In the genomic region with DNA sequence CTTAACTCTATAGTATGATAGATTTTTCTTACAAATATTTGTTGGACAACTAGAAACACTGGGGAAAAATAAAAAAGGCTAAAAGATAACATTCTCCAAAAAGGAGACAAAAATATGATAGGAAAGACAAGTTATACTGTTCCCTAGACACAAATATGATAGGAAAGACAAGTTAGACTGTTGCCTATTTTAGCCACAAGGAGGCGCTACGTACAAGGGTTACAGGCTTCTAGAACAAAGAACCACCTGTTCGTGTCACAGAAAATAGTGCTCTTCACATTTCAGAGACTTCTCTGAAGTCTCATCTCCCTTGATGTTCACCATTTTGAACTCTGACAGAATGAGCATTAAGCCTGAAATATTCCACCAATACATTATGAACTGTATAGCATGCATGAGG, we compare ENCODE assay signal across 9 mouse cellular contexts. TPM values are rescaled to one million over a fixed set of nuclear protein-coding genes. Genes with fewer than 3 reads are reported as not detected.
DNase-seq lines count a peak whose midpoint lies in the region; ATAC-seq and TF ChIP-seq lines count a peak whose summit lies in the region.
"Had no signal": no experiment of that assay in that cellular context is flagged by ENCODE, and none has a peak within 500 bp of the region (broad histone marks: within the 10 kb centered on the region; RNA-seq: fewer than 3 reads in every experiment).

No protein-coding gene starts in this region.

- H3K27ac ChIP-seq in liver, postnatal 0 days (ENCODE audit: low read depth) = no peak overlapping the region
- H3K27ac ChIP-seq: hindbrain, embryonic 15.5 days had no signal

- peak; percentile 47 for DNase-seq in left cerebral cortex, adult 11 months (ENCODE audit: low spot score)
- DNase-seq in left cerebral cortex, adult 8-10 months (ENCODE audit: low spot score in 2 of 2) = no peak
- peak; percentile 83 for DNase-seq in NIH3T3 (ENCODE audit: low read depth)
- peak; percentile 53 for DNase-seq in c-Kit-positive CD71-positive TER-119-negative erythroid progenitor cells, embryonic 14.5 days (ENCODE audit: low read depth)
- DNase-seq in liver, postnatal 0 days = peak; percentile 61
- DNase-seq in spleen, adult 12 weeks (ENCODE audit: low spot score) = peak; percentile 5
- no peak for DNase-seq in urinary bladder, adult 18-20 months (ENCODE audit: low spot score in 2 of 2)

- peak; percentile 53 to 60; a peak in 2 of 4 replicates for ATAC-seq in hematopoietic stem cell, adult 5-6 weeks (replicated peaks in 1 of 2; ENCODE audit: insufficient read depth in 1 of 2, low FRiP score in 2 of 2, low TSS enrichment in 1 of 2, low read depth in 1 of 2, poor library complexity in 2 of 2, severe bottlenecking in 2 of 2)
- no peak for ATAC-seq in liver, postnatal 0 days

- H3K9ac ChIP-seq in liver, postnatal 0 days (replicated peaks) = no peak overlapping the region
- H3K9ac ChIP-seq: hindbrain, embryonic 15.5 days had no signal

- no peak for TF ChIP-seq EP300 in liver, postnatal 0 days (IDR thresholded peaks at IDR 0.05; ENCODE audit: low read depth)

- WGBS in liver, postnatal 0 days (ENCODE audit: insufficient replicate concordance) = 1% methylated on average over 3 of the region's 3 CpGs

- no peaks in the 10 kb centered on the region for H3K27me3 ChIP-seq in liver, postnatal 0 days (ENCODE audit: insufficient read depth, low read length)
- H3K27me3 ChIP-seq: hindbrain, embryonic 15.5 days had no signal

- peak; percentile 86 for TF ChIP-seq CTCF in liver, postnatal 0 days (IDR thresholded peaks at IDR 0.05; ENCODE audit: low read depth)

- no peak overlapping the region for H3K4me2 ChIP-seq in liver, postnatal 0 days (ENCODE audit: low read depth, low read length)
- H3K4me2 ChIP-seq: hindbrain, embryonic 15.5 days had no signal

- H3K4me3 ChIP-seq in liver, postnatal 0 days (ENCODE audit: low read depth, low read length) = no peak overlapping the region
- H3K4me3 ChIP-seq: hindbrain, embryonic 15.5 days had no signal

- no peaks in the 10 kb centered on the region for H3K9me3 ChIP-seq in liver, postnatal 0 days (ENCODE audit: low read length)
- H3K9me3 ChIP-seq: hindbrain, embryonic 15.5 days had no signal

- no peaks in the 10 kb centered on the region for H3K36me3 ChIP-seq in liver, postnatal 0 days (replicated peaks; ENCODE audit: insufficient read depth, low read length)
- H3K36me3 ChIP-seq: hindbrain, embryonic 15.5 days had no signal

- H3K4me1 ChIP-seq in liver, postnatal 0 days (ENCODE audit: insufficient read depth) = no peaks in the 10 kb centered on the region

RNA-seq across cellular contexts. Expression of gene Htr1d, which starts 53.6 kb away (rescaled TPM):
- total RNA-seq in left cerebral cortex, adult 8-10 months (2022) = 10 to 100 TPM in 1 of 4 experiments, 1 to 10 TPM in 3; 6.4 to 10.4 (median 8.2) TPM
- total RNA-seq in hematopoietic stem cell, adult 5-6 weeks (2017) = not detected in 2 replicates
- polyA plus RNA-seq in liver, postnatal 0 days (2015; fragmentation: Nextera tagmentation; extraction: Ambion mirVana) = not detected in 2 replicates

RNA-seq across cellular contexts. Expression of gene Hnrnpr, which starts 59.0 kb away (rescaled TPM):
- total RNA-seq in left cerebral cortex, adult 8-10 months (2022) = 10 to 100 TPM; 78.9 to 93.4 (median 89.9) TPM
- 217 and 281 TPM in 2 replicates for total RNA-seq in hematopoietic stem cell, adult 5-6 weeks (2017)
- polyA plus RNA-seq in liver, postnatal 0 days (2015; fragmentation: Nextera tagmentation; extraction: Ambion mirVana) = 36.6 and 39.1 TPM in 2 replicates

Comparison
In these comparisons a context has a peak if more than half of its experiments do, and no peak if none do; other contexts are left out.
1. DNase-seq: peak in left cerebral cortex, adult 11 months (single experiment), NIH3T3 (single experiment), c-Kit-positive CD71-positive TER-119-negative erythroid progenitor cells, embryonic 14.5 days (single experiment), liver, postnatal 0 days (single experiment) and spleen, adult 12 weeks (single experiment); none in left cerebral cortex, adult 8-10 months (0 of 2) and urinary bladder, adult 18-20 months (0 of 2).